Mouse (Mus musculus): ENCODE results near the gene F3. TPM values are rescaled to one million over a fixed set of nuclear protein-coding genes. Genes with fewer than 3 reads are reported as not detected.

F3 gene
- total RNA-seq, 1 experiment: 57.8 TPM

DNA sequence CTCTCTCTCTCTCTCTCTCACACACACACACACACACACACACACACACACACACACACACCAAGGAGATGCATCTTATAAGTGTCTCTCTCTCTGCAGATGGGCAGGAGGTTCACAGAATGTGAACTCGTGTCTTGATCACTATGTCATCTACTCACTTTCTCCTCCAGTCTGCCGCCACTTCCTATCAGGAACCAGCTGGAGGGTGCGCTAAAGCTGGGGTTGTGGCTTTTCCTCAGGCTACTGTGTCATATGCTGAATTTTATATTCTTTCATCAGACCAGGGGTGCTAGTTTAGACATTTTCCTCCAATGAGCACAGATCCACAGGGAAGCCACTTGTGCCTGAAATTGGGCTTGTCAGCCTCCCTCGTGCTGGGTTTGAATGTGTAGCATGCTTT, 6.3 kb downstream of the F3 start:
- no peak for DNase-seq (ENCODE audit: low read depth, low spot score)
- Histone ChIP-seq H3K4me1 (ENCODE audit: control insufficient read depth in 2 of 2, insufficient read depth in 2 of 2, low read length in 2 of 2, poor library complexity in 1 of 2) (peaks cover 0 to 4% of the 10 kb centered on the region in 2 experiments; a peak in 1 of 4 replicates), H3K36me3 (ENCODE audit: control insufficient read depth, insufficient read depth, low read length, poor library complexity, severe bottlenecking) (peaks cover 18% of the 10 kb centered on the region), H3K27ac (ENCODE audit: insufficient read depth, low read depth, low read length, poor library complexity, severe bottlenecking) (no peak overlapping the region), H3K9ac (ENCODE audit: insufficient read depth, low read depth, low read length, poor library complexity, severe bottlenecking) (no peak overlapping the region), H3K4me3 (ENCODE audit: insufficient read depth in 1 of 2, low read depth in 1 of 2, low read length in 2 of 2, poor library complexity in 1 of 2, severe bottlenecking in 1 of 2) (no peak overlapping the region), H3K9me3 (ENCODE audit: control insufficient read depth, insufficient read depth, low read depth, low read length) (no peaks in the 10 kb centered on the region)
- in situ Hi-C loops (cut with MboI; ENCODE audit: low sequenced_read_pairs in 2 of 2, unreplicated experiment in 2 of 2): loop anchor here (10.0 to 25.0 kb wide), 2 partner anchors 175 to 417 kb away; no protein-coding TSS in a partner anchor
- TF ChIP-seq CHD2 (IDR thresholded peaks at IDR 0.05; ENCODE audit: low read depth, low read length) (no peak), ZNF384 (IDR thresholded peaks at IDR 0.05; ENCODE audit: low read depth, low read length) (no peak), MAFK (IDR thresholded peaks at IDR 0.05; ENCODE audit: insufficient read depth, low read depth, low read length) (no peak), ZC3H11A (IDR thresholded peaks at IDR 0.05; ENCODE audit: borderline replicate concordance, low read depth, low read length) (no peak), HCFC1 (IDR thresholded peaks at IDR 0.05; ENCODE audit: borderline replicate concordance, insufficient read depth, low read length) (no peak)

DNA sequence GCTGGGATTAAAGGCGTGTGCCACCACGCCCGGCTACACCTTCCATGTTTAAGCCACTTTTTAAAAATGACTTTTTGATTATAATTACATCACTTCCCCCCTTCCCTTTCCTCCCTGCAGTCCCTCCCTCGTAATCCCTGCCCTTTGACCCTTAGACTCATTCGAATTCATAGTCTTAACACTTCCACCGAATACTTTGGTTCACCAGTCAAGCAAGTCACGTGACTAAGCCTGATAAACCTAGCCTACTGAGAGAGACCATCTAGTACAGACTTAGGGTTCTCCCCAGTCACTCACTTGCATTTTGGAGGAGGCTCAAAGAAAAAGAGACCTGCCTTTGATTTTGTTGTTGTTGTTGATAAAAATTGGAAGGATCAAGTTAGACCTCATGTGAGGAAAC, 12.2 kb downstream of the F3 start:
- no peak for TF ChIP-seq HCFC1 (IDR thresholded peaks at IDR 0.05; ENCODE audit: borderline replicate concordance, insufficient read depth, low read length)
- no peak for TF ChIP-seq CHD2 (IDR thresholded peaks at IDR 0.05; ENCODE audit: low read depth, low read length)
- TF ChIP-seq MAFK (IDR thresholded peaks at IDR 0.05; ENCODE audit: insufficient read depth, low read depth, low read length): no peak
- TF ChIP-seq ZNF384 (IDR thresholded peaks at IDR 0.05; ENCODE audit: low read depth, low read length): no peak
- TF ChIP-seq ZC3H11A (IDR thresholded peaks at IDR 0.05; ENCODE audit: borderline replicate concordance, low read depth, low read length): no peak
- H3K9ac ChIP-seq (ENCODE audit: insufficient read depth, low read depth, low read length, poor library complexity, severe bottlenecking): no peak overlapping the region
- H3K9me3 ChIP-seq (ENCODE audit: control insufficient read depth, insufficient read depth, low read depth, low read length): no peaks in the 10 kb centered on the region
- no peak overlapping the region for H3K27ac ChIP-seq (ENCODE audit: insufficient read depth, low read depth, low read length, poor library complexity, severe bottlenecking)
- H3K4me1 ChIP-seq (ENCODE audit: control insufficient read depth in 2 of 2, insufficient read depth in 2 of 2, low read length in 2 of 2, poor library complexity in 1 of 2): peaks cover 7 to 14% of the 10 kb centered on the region in 2 experiments; a peak in 3 of 4 replicates
- DNase-seq (ENCODE audit: low read depth, low spot score): no peak
- in situ Hi-C loops (cut with MboI; ENCODE audit: low sequenced_read_pairs in 2 of 2, unreplicated experiment in 2 of 2): loop anchor here in 1 of 2 experiments (5.0 to 25.0 kb wide), 2 partner anchors 183 to 423 kb away; no protein-coding TSS in a partner anchor
- peaks cover 10% of the 10 kb centered on the region; the same call in 1 of the 2 replicates for H3K36me3 ChIP-seq (ENCODE audit: control insufficient read depth, insufficient read depth, low read length, poor library complexity, severe bottlenecking)
- H3K4me3 ChIP-seq (ENCODE audit: insufficient read depth in 1 of 2, low read depth in 1 of 2, low read length in 2 of 2, poor library complexity in 1 of 2, severe bottlenecking in 1 of 2): no peak overlapping the region

DNA sequence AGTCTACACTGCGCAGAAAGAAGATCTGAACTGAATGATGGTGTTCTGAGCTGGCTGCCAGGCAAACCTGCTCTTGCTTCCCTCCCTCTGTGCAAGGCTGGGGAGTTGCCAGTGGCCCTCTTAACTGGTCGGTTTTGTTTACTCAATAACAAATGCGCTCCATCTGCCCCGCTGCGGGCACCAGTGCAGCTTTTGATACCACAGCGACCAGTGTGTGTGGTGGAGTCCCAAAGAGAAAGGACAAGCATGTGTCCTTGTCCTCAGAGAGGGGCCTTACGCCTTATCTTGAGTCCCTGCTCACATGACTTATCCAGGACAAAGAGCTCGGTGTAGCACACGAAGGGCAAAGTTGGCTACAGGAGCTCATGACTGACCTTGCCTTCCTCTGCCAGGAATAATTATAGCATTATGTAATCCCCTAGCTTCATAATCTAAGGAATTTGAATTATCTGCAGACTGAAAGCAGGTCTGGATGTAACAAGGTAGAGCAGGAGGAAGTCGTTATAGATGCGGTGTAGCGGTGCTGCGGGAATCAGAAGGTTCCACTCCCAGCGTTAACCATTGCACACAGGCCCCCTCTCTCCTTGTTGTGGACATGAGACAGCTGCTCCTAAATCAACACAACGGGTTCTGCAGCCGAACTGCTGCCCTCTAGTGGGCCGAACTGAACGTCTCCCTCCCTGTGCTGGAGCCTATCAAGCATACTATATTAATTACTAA, 12.8 kb downstream of the F3 start:
- peaks cover 9 to 14% of the 10 kb centered on the region in 2 experiments; a peak in 3 of 4 replicates for H3K4me1 ChIP-seq (ENCODE audit: control insufficient read depth in 2 of 2, insufficient read depth in 2 of 2, low read length in 2 of 2, poor library complexity in 1 of 2)
- no peaks in the 10 kb centered on the region for H3K9me3 ChIP-seq (ENCODE audit: control insufficient read depth, insufficient read depth, low read depth, low read length)
- TF ChIP-seq CHD2 (IDR thresholded peaks at IDR 0.05; ENCODE audit: low read depth, low read length) (no peak), MAFK (IDR thresholded peaks at IDR 0.05; ENCODE audit: insufficient read depth, low read depth, low read length) (no peak), HCFC1 (IDR thresholded peaks at IDR 0.05; ENCODE audit: borderline replicate concordance, insufficient read depth, low read length) (no peak), ZNF384 (IDR thresholded peaks at IDR 0.05; ENCODE audit: low read depth, low read length) (no peak), ZC3H11A (IDR thresholded peaks at IDR 0.05; ENCODE audit: borderline replicate concordance, low read depth, low read length) (0 out of 2 replicates have a peak, but pooled peaks have one; percentile 50)
- H3K4me3 ChIP-seq (ENCODE audit: insufficient read depth in 1 of 2, low read depth in 1 of 2, low read length in 2 of 2, poor library complexity in 1 of 2, severe bottlenecking in 1 of 2): no peak overlapping the region
- peak overlapping the region; percentile 49 for H3K9ac ChIP-seq (ENCODE audit: insufficient read depth, low read depth, low read length, poor library complexity, severe bottlenecking)
- peak; percentile 66 for DNase-seq (ENCODE audit: low read depth, low spot score)
- in situ Hi-C loops (cut with MboI; ENCODE audit: low sequenced_read_pairs in 2 of 2, unreplicated experiment in 2 of 2): loop anchor here in 1 of 2 experiments (5.0 to 25.0 kb wide), 2 partner anchors 184 to 424 kb away; no protein-coding TSS in a partner anchor
- H3K36me3 ChIP-seq (ENCODE audit: control insufficient read depth, insufficient read depth, low read length, poor library complexity, severe bottlenecking): peaks cover 10% of the 10 kb centered on the region; the same call in 1 of the 2 replicates
- no peak overlapping the region for H3K27ac ChIP-seq (ENCODE audit: insufficient read depth, low read depth, low read length, poor library complexity, severe bottlenecking)

GRCm38 (mm10) chr3:121737453-121737852, 14.1 kb downstream of the F3 start:
- no peak overlapping the region for H3K27ac ChIP-seq (ENCODE audit: insufficient read depth, low read depth, low read length, poor library complexity, severe bottlenecking)

More at GRCm38 (mm10) chr3:121737453-121737852, 14.1 kb downstream of the F3 start:
- no peak overlapping the region for H3K9ac ChIP-seq (ENCODE audit: insufficient read depth, low read depth, low read length, poor library complexity, severe bottlenecking)
- H3K9me3 ChIP-seq (ENCODE audit: control insufficient read depth, insufficient read depth, low read depth, low read length): no peaks in the 10 kb centered on the region
- peaks cover 6% of the 10 kb centered on the region; the same call in 1 of the 2 replicates for H3K36me3 ChIP-seq (ENCODE audit: control insufficient read depth, insufficient read depth, low read length, poor library complexity, severe bottlenecking)
- no peak for TF ChIP-seq ZNF384 (IDR thresholded peaks at IDR 0.05; ENCODE audit: low read depth, low read length)
- no peak for TF ChIP-seq CHD2 (IDR thresholded peaks at IDR 0.05; ENCODE audit: low read depth, low read length)
- peak; percentile 61; the same call in 1 of the 2 replicates for TF ChIP-seq ZC3H11A (IDR thresholded peaks at IDR 0.05; ENCODE audit: borderline replicate concordance, low read depth, low read length)
- H3K4me3 ChIP-seq (ENCODE audit: insufficient read depth in 1 of 2, low read depth in 1 of 2, low read length in 2 of 2, poor library complexity in 1 of 2, severe bottlenecking in 1 of 2): no peak overlapping the region
- in situ Hi-C loops (cut with MboI; ENCODE audit: low sequenced_read_pairs in 2 of 2, unreplicated experiment in 2 of 2): loop anchor here in 1 of 2 experiments (5.0 to 25.0 kb wide), 2 partner anchors 185 to 425 kb away; no protein-coding TSS in a partner anchor
- peaks cover 11 to 16% of the 10 kb centered on the region in 2 experiments; a peak in 3 of 4 replicates for H3K4me1 ChIP-seq (ENCODE audit: control insufficient read depth in 2 of 2, insufficient read depth in 2 of 2, low read length in 2 of 2, poor library complexity in 1 of 2)
- DNase-seq (ENCODE audit: low read depth, low spot score): no peak
